Mouse (Mus musculus) olfactory bulb, adult 2 months (tissue): Measurements from ENCODE around the gene Cir1. TPM values are rescaled to one million over a fixed set of nuclear protein-coding genes. Genes with fewer than 3 reads are reported as not detected.

Source experiments
- H3K27ac ChIP-seq: fragments of 200-500 bp; 2 replicates; pipeline ENCODE4 v1.5.1; 2012; ENCODE audit warnings: low read depth, low read length; ENCODE audit not compliant: insufficient read depth
- H3K4me1 ChIP-seq: fragments of 200-500 bp; 2 replicates; pipeline ENCODE4 v1.6.1; 2012; ENCODE audit warnings: low read length; ENCODE audit not compliant: control insufficient read depth, insufficient read depth
- H3K4me3 ChIP-seq: fragments of 200-500 bp; 2 replicates; pipeline ENCODE4 v1.5.1; 2012; ENCODE audit warnings: mild to moderate bottlenecking, low read depth, low read length, moderate library complexity; ENCODE audit not compliant: insufficient read depth
- CTCF ChIP-seq: fragments of 200-500 bp; IDR thresholded peaks from 2 replicates; pipeline ENCODE4 v1.5.1; 2012; ENCODE audit warnings: low read depth, mild to moderate bottlenecking, low read length, moderate library complexity; ENCODE audit not compliant: insufficient read depth
- POLR2A ChIP-seq: fragments of 200-500 bp; IDR thresholded peaks from 2 replicates; pipeline ENCODE4 v1.6.1; 2012; ENCODE audit warnings: mild to moderate bottlenecking, low read depth, low read length, moderate library complexity; ENCODE audit not compliant: insufficient read depth
- WGBS: fragments of 180-500 bp; shearing (Covaris S2); methylation state at CpG from one replicate; pipeline ENCODE4 v1.1.7; 2018; 5-methylcytosine and 5-hydroxymethylcytosine counted together
- polyA plus RNA-seq: library from polyadenylated mRNA; stranded (reverse); fragments of >200 nt; gene quantifications from 2 replicates; pipeline ENCODE4 v1.2.4, GENCODE M21; 2012; ENCODE audit warnings: low replicate concordance; ENCODE audit not compliant: missing spikeins, insufficient read depth, insufficient read length

Gene Cir1
- polyA plus RNA-seq, 1 experiment, result not detected

- WGBS, result 5% methylated on average over 16 of the region's 17 CpGs
- Histone ChIP-seq H3K4me3 (peak overlapping the region; percentile 37), H3K4me1 (peaks cover 17% of the 10 kb centered on the region)
Observed at GRCm38 (mm10) chr2:73269666-73270065, 42.8 kb downstream of the Cir1 start.

DNA sequence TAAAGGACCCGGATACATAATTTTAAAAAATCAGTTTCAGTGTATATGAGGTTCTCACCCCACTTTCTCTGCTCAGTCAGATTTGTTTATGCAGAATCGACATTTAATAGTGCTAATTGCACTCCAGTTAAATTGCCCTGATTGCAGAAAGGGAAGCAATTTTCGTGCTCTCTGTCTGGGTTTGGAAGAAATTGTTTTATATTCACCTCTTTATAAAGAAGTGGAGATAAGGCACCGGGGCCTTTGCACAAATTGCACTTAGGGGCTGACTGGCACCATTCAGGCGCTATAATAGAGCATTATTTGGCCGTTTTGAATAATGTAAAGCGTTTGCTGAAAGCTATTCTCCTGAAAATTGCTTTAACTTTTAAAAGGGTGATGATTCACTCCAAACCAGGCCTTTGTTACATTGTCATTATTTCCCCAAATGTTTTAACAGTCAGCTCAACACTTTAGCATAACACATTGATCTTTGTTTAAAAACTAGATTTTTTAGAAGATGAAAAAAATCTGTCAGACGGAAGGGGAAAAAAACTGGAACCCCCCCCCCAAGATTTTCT lies 43.6 kb downstream of the Cir1 start:
- Histone ChIP-seq H3K4me1 (peaks cover 24% of the 10 kb centered on the region), H3K4me3 (no peak overlapping the region), H3K27ac (peak overlapping the region; percentile 76; the same call in 1 of the 2 replicates)
- TF ChIP-seq CTCF, result no peak
- TF ChIP-seq POLR2A, result no peak
- WGBS, result 6% methylated on average over 8 of the region's 8 CpGs

More at GRCm38 (mm10) chr2:73269666-73270065, 42.8 kb downstream of the Cir1 start:
- TF ChIP-seq CTCF (no peak), POLR2A (no peak)
- H3K27ac ChIP-seq, result peak overlapping the region; percentile 85

DNA sequence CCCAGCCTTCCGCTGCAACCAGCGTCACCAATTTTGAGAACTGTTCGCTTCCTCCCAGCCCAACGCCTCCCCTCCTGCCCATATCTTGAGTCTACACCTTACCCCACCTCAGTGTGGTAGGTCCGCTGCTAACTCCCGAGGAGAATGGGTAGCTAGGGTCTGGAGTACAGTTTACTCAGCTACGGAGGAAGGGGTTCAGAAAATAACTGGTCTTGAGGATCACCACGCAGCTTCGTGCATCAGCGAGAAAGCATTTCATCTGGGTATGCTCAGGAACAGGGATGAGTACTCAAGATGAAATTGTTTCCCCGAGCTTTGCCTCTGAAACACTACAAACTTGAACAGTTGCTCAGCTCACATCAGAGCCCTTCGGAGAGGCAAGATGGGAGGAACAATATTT lies 44.2 kb downstream of the Cir1 start:
- WGBS, result 4% methylated on average over 12 of the region's 12 CpGs
- Histone ChIP-seq H3K4me3 (peak overlapping the region; percentile 33), H3K27ac (peak overlapping the region; percentile 89), H3K4me1 (peaks cover 29% of the 10 kb centered on the region)
- TF ChIP-seq POLR2A (no peak), CTCF (no peak)

- Histone ChIP-seq H3K4me3 (0 out of 2 replicates have a peak overlapping the region, but pooled peaks have one; percentile 9), H3K4me1 (peaks cover 29% of the 10 kb centered on the region), H3K27ac (no peak overlapping the region; the same call in 1 of the 2 replicates)
- no peak for TF ChIP-seq POLR2A
- TF ChIP-seq CTCF, result no peak
- WGBS, result 11% methylated on average over 4 of the region's 4 CpGs
Observed at GRCm38 (mm10) chr2:73267818-73268217, 44.7 kb downstream of the Cir1 start.

GRCm38 (mm10) chr2:73267231-73267630 lies 45.3 kb downstream of the Cir1 start:
- no peak overlapping the region for H3K4me3 ChIP-seq
- 19% methylated on average over 3 of the region's 3 CpGs for WGBS

DNA sequence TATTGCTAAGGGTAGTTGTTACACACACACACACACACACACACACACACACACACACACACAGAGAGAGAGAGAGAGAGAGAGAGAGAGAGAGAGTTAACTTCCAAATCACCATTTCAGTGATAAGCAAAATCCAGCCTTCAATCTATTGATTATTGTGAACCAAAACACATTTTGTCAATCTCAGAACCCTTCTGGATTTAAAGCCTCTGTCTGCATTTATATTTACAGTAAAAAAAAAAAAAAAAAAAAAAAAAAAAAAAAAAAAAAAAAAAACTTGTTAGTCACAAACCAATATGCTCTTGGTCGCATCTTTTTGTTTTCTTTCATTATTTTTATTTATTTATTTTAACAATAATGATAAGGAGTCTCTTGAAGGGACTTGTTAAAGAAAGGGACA lies 45.9 kb downstream of the Cir1 start:
- 51% methylated on average over 1 of the region's 1 CpGs for WGBS
- H3K4me1 ChIP-seq, result peaks cover 29% of the 10 kb centered on the region
- no peak overlapping the region for H3K4me3 ChIP-seq
- TF ChIP-seq CTCF (no peak), POLR2A (no peak)
- peak overlapping the region; percentile 67; the same call in 1 of the 2 replicates for H3K27ac ChIP-seq

More at GRCm38 (mm10) chr2:73267231-73267630, 45.3 kb downstream of the Cir1 start:
- TF ChIP-seq POLR2A (no peak), CTCF (no peak)
- Histone ChIP-seq H3K27ac (peak overlapping the region; percentile 67; the same call in 1 of the 2 replicates), H3K4me1 (peaks cover 29% of the 10 kb centered on the region)

DNA sequence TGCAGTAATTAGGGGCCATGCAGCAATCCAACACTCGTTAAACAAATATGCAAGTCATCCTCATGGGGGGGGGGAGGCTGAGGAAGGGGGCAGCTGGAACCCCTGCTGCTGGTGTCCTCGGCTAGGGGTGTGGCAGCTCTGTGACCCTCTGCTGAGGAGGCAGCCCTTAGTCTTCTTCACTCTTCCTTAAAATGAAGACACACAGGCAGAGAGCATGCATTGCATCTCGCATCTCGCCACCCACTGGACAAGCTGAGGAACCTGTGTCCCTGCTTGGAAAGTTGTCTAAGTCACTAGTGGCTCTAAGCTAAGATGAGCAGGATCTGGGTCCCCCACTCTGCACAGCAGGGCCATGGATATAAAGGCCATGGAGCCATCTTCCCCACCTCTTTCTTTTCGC lies 46.5 kb downstream of the Cir1 start:
- H3K4me3 ChIP-seq, result peak overlapping the region; percentile 52
- TF ChIP-seq CTCF (no peak), POLR2A (no peak)
- peaks cover 29% of the 10 kb centered on the region for H3K4me1 ChIP-seq
- WGBS, result 15% methylated on average over 5 of the region's 5 CpGs
- peak overlapping the region; percentile 55 for H3K27ac ChIP-seq

DNA sequence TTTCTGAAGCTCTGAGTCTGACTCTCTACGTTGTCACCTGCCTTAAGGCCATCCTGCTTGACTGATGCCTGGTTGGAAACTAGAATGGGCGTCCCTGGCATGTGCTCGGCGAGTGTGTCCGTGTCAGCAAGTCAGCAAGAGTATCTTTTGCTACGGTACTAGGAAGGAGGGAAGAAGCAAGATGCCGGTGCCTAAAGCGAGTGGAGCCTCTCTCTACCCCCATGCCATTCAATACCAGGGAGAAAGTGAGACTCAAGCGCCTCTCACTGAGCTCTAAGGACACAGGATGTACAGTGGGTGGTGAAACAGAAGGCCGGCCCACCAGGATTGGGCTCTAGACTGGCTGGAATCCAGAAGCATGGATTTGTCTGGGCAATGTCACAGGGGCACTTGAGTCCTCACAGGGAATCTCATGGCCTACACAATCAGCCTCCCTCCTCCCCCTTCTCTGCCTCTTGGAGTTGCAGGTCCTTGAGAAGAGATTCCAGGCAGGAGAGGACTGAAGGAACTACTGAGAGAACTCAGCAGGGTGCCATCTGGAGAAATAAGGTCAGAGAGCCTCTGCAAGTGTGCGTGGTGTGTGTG lies 47.8 kb downstream of the Cir1 start:
- TF ChIP-seq POLR2A (0 out of 2 replicates have a peak, but pooled peaks have one; percentile 28), CTCF (no peak)
- Histone ChIP-seq H3K27ac (peak overlapping the region; percentile 80), H3K4me1 (peaks cover 26% of the 10 kb centered on the region), H3K4me3 (peak overlapping the region; percentile 52)
- 27% methylated on average over 11 of the region's 11 CpGs for WGBS
